Mouse (Mus musculus): Measurements from ENCODE around the gene C2cd5.
"Not testable (repeated sequence)": the region's sequence is repeated elsewhere in the genome, so short reads cannot be mapped to it uniquely, and the experiment has no call there.

Gene C2cd5

GRCm38 (mm10) chr6:143099681-143100382 lies at the start of gene C2cd5:
TSS of gene C2cd5 (minus strand) at chr6:143100141.
- peak; percentile 97 for DNase-seq (ENCODE audit: low spot score)

GRCm38 (mm10) chr6:143148868-143149267 lies 48.9 kb upstream of the C2cd5 start:
- DNase-seq (ENCODE audit: low spot score) = no peak

GRCm38 (mm10) chr6:143146756-143147155 lies 46.8 kb upstream of the C2cd5 start:
- no peak for DNase-seq (ENCODE audit: low spot score)

GRCm38 (mm10) chr6:143145051-143145450 lies 45.1 kb upstream of the C2cd5 start:
- DNase-seq (ENCODE audit: low spot score) = no peak

- no peak for DNase-seq (ENCODE audit: low spot score)
Measured at GRCm38 (mm10) chr6:143144556-143144955, 44.6 kb upstream of the C2cd5 start.

- no peak for DNase-seq (ENCODE audit: low spot score)
Measured at GRCm38 (mm10) chr6:143143775-143144273, 43.9 kb upstream of the C2cd5 start.

- DNase-seq (ENCODE audit: low spot score) = no peak
Measured at GRCm38 (mm10) chr6:143143321-143143720, 43.4 kb upstream of the C2cd5 start.

- DNase-seq (ENCODE audit: low spot score) = no peak
Measured at GRCm38 (mm10) chr6:143142861-143143260, 42.9 kb upstream of the C2cd5 start.

GRCm38 (mm10) chr6:143141624-143142592 lies 42.0 kb upstream of the C2cd5 start:
- not testable (repeated sequence) for DNase-seq (ENCODE audit: low spot score)

GRCm38 (mm10) chr6:143140884-143141283 lies 40.9 kb upstream of the C2cd5 start:
- no peak for DNase-seq (ENCODE audit: low spot score)

- no peak for DNase-seq (ENCODE audit: low spot score)
Measured at GRCm38 (mm10) chr6:143139417-143139816, 39.5 kb upstream of the C2cd5 start.

- no peak for DNase-seq (ENCODE audit: low spot score)
Measured at GRCm38 (mm10) chr6:143137341-143137740, 37.4 kb upstream of the C2cd5 start.

- no peak for DNase-seq (ENCODE audit: low spot score)
Measured at GRCm38 (mm10) chr6:143136688-143137087, 36.7 kb upstream of the C2cd5 start.

GRCm38 (mm10) chr6:143135097-143135496 lies 35.2 kb upstream of the C2cd5 start:
- no peak for DNase-seq (ENCODE audit: low spot score)

- DNase-seq (ENCODE audit: low spot score) = no peak
Measured at GRCm38 (mm10) chr6:143133150-143133549, 33.2 kb upstream of the C2cd5 start.

- DNase-seq (ENCODE audit: low spot score) = no peak
Measured at GRCm38 (mm10) chr6:143131895-143132652, 32.1 kb upstream of the C2cd5 start.

- no peak for DNase-seq (ENCODE audit: low spot score)
Measured at GRCm38 (mm10) chr6:143130411-143130810, 30.5 kb upstream of the C2cd5 start.

- no peak for DNase-seq (ENCODE audit: low spot score)
Measured at GRCm38 (mm10) chr6:143129952-143130351, 30.0 kb upstream of the C2cd5 start.

GRCm38 (mm10) chr6:143129466-143129865 lies 29.5 kb upstream of the C2cd5 start:
- DNase-seq (ENCODE audit: low spot score) = no peak

GRCm38 (mm10) chr6:143125721-143126120 lies 25.8 kb upstream of the C2cd5 start:
- DNase-seq (ENCODE audit: low spot score) = no peak

- DNase-seq (ENCODE audit: low spot score) = no peak
Measured at GRCm38 (mm10) chr6:143119325-143119724, 19.4 kb upstream of the C2cd5 start.

- DNase-seq (ENCODE audit: low spot score) = no peak
Measured at GRCm38 (mm10) chr6:143116779-143117178, 16.8 kb upstream of the C2cd5 start.
